Mouse (Mus musculus) CH12.LX (cell line): ENCODE results near the gene Gm13276. TPM values are rescaled to one million over a fixed set of nuclear protein-coding genes. Genes with fewer than 3 reads are reported as not detected.
"Not testable (repeated sequence)": the region's sequence is repeated elsewhere in the genome, so short reads cannot be mapped to it uniquely, and the experiment has no call there.

Experiments used
- DNase-seq: peaks from one replicate; pipeline ENCODE4 v3.0.0-alpha.2; 2013; ENCODE audit errors: extremely low read depth
- H3K27ac ChIP-seq: 2 replicates; pipeline ENCODE4 v1.5.1; 2012; ENCODE audit warnings: low read depth, mild to moderate bottlenecking, control low read depth, moderate library complexity; ENCODE audit not compliant: insufficient read depth
- H3K27me3 ChIP-seq: replicated peaks from 2 replicates; pipeline ENCODE3; 2012; ENCODE audit warnings: inconsistent platforms
- H3K36me3 ChIP-seq, 2 experiments: replicated peaks in 1 of 2; 2 replicates each; pipeline versions ENCODE3 to v1.6.1; 2012; ENCODE audit warnings: inconsistent platforms in 1 of 2, low read length in 1 of 2, mild to moderate bottlenecking in 1 of 2, mixed read lengths in 1 of 2, moderate library complexity in 1 of 2; ENCODE audit not compliant: control insufficient read depth in 1 of 2, insufficient read depth in 1 of 2
- H3K4me1 ChIP-seq, 2 experiments: 2 replicates each; pipeline ENCODE4 v1.6.1; 2012; ENCODE audit warnings: inconsistent platforms in 1 of 2, moderate library complexity in 1 of 2; ENCODE audit not compliant: insufficient read depth in 2 of 2, control insufficient read depth in 1 of 2
- H3K4me2 ChIP-seq: 2 replicates; pipeline ENCODE4 v1.6.1; 2012; ENCODE audit warnings: low read depth, mild to moderate bottlenecking, control low read depth; ENCODE audit not compliant: poor library complexity, insufficient read depth, severe bottlenecking
- H3K4me3 ChIP-seq, 3 experiments: fragments of 150-350 bp in 1 of 3; sonication (generic) in 1 of 3; replicated peaks in 1 of 3; 2 replicates each; pipeline versions ENCODE3 to v1.5.1; 2011 to 2012; ENCODE audit warnings: low read depth in 2 of 3, low read length in 2 of 3, mild to moderate bottlenecking in 2 of 3, moderate library complexity in 2 of 3, control low read depth in 1 of 3, improper control_type of control experiment in 1 of 3, inconsistent platforms in 1 of 3, mixed read lengths in 1 of 3; ENCODE audit not compliant: poor library complexity in 1 of 3
- H3K79me2 ChIP-seq: replicated peaks from 2 replicates; pipeline ENCODE4 v1.6.1; 2012; ENCODE audit warnings: mild to moderate bottlenecking, moderate library complexity; ENCODE audit not compliant: control insufficient read depth, poor library complexity, insufficient read depth, severe bottlenecking; ENCODE audit errors: extremely low read depth
- H3K9ac ChIP-seq: 2 replicates; pipeline ENCODE4 v1.6.1; 2012; ENCODE audit warnings: low read depth, mild to moderate bottlenecking, control low read depth, moderate library complexity; ENCODE audit not compliant: insufficient read depth
- H3K9me3 ChIP-seq: replicated peaks from 2 replicates; pipeline ENCODE3; 2012; ENCODE audit warnings: low read length, inconsistent platforms, mixed read lengths
- BHLHE40 ChIP-seq: IDR thresholded peaks from 2 replicates; pipeline ENCODE4 v1.6.1; 2011; ENCODE audit warnings: mild to moderate bottlenecking, low read depth, low read length, improper control_type of control experiment
- CTCF ChIP-seq, 2 experiments: IDR thresholded peaks in 1 of 2; conservative IDR thresholded peaks in 1 of 2; 2 replicates each; pipeline ENCODE4 v1.5.1; 2011 to 2012; ENCODE audit warnings: low read depth in 2 of 2, low read length in 2 of 2, improper control_type of control experiment in 1 of 2, inconsistent platforms in 1 of 2, mild to moderate bottlenecking in 1 of 2, moderate library complexity in 1 of 2
- ELF1 ChIP-seq: IDR thresholded peaks from 2 replicates; pipeline ENCODE4 v1.6.1; 2014; ENCODE audit warnings: low read depth, mild to moderate bottlenecking, inconsistent platforms, low read length, improper control_type of control experiment
- MEF2A ChIP-seq: IDR thresholded peaks from 2 replicates; pipeline ENCODE4 v1.6.1; 2014; ENCODE audit warnings: low read depth, mild to moderate bottlenecking, inconsistent platforms, low read length, improper control_type of control experiment, borderline replicate concordance
- MXI1 ChIP-seq: IDR thresholded peaks from 2 replicates; pipeline ENCODE4 v1.6.1; 2011; ENCODE audit warnings: mild to moderate bottlenecking, low read depth, low read length, improper control_type of control experiment
- POLR2A ChIP-seq: IDR thresholded peaks from 2 replicates; pipeline ENCODE4 v1.6.1; 2011; ENCODE audit warnings: low read depth, mild to moderate bottlenecking, improper control_type of control experiment, low read length
- RAD21 ChIP-seq: IDR thresholded peaks from 2 replicates; pipeline ENCODE4 v1.6.1; 2011; ENCODE audit warnings: low read depth, mild to moderate bottlenecking, low read length, improper control_type of control experiment, moderate library complexity
- SIN3A ChIP-seq: IDR thresholded peaks from 2 replicates; pipeline ENCODE4 v1.6.1; 2012; ENCODE audit warnings: low read length, improper control_type of control experiment, inconsistent platforms
- SMC3 ChIP-seq: IDR thresholded peaks from 2 replicates; pipeline ENCODE4 v1.6.1; 2011; ENCODE audit warnings: low read depth, low read length, improper control_type of control experiment
- ZMIZ1 ChIP-seq: IDR thresholded peaks from 2 replicates; pipeline ENCODE4 v1.6.1; 2012; ENCODE audit warnings: low read depth, mild to moderate bottlenecking, inconsistent platforms, low read length, improper control_type of control experiment
- dilution Hi-C: fragments of 300-500 bp; cut with MboI; formaldehyde crosslinking; loops from 2 replicates; pipeline ENCODE4 v1.14.3; 2020; ENCODE audit warnings: low sequenced_read_pairs; ENCODE audit not compliant: extremely low pct_unique_long_range_greater_than_20kb, extremely low pct_ligation_motif_present
- in situ Hi-C: fragments of 300-500 bp; cut with MboI; formaldehyde crosslinking; loops from 3 replicates; pipeline ENCODE4 v1.14.3; 2019; ENCODE audit warnings: low sequenced_read_pairs, low pct_ligation_motif_present, low pct_unique_long_range_greater_than_20kb, mixed read lengths
- polyA plus RNA-seq: library from polyadenylated mRNA; unstranded; fragments of >175 nt; gene quantifications from 2 replicates; pipeline ENCODE4 v1.2.1, GENCODE M21; 2012; ENCODE audit warnings: low read depth; ENCODE audit not compliant: insufficient read length
- total RNA-seq, 2 experiments: library from RNA; depleted of rRNA; stranded (reverse); fragments of 300-350 nt in 1 of 2; fragments of >200 nt in 1 of 2; gene quantifications; 2 replicates each; pipeline ENCODE4 v1.2.3; 2012 to 2014

The Gm13276 gene
- total and polyA plus RNA-seq, 3 experiments: not detected

DNA sequence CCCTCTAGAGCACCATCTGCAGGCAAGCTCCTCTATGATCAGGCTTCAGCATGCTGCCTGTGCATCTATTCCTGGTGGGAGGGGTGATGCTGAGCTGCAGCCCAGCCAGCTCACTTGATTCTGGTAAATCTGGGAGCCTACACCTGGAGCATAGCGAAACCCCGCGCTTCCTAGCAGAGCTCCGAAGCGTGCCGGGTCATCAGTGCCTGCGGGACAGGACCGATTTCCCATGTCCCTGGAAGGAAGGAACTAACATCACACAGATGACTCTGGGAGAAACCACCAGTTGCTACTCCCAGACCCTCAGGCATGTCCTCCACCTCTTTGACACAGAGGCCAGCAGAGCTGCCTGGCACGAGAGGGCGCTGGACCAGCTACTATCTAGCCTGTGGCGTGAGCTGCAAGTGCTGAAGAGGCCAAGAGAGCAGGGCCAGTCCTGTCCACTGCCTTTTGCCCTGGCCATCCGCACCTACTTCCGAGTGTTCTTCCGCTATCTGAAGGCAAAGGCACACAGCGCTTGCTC, 30.6 kb upstream of the Gm13276 start, which contains the start of gene Gm13271:
TSS of gene Gm13271 (plus strand) at position 51 of the 523 bp plus-strand sequence.
- dilution Hi-C loops, H3K79me2 ChIP-seq, H3K4me3 ChIP-seq: not testable (repeated sequence)

DNA sequence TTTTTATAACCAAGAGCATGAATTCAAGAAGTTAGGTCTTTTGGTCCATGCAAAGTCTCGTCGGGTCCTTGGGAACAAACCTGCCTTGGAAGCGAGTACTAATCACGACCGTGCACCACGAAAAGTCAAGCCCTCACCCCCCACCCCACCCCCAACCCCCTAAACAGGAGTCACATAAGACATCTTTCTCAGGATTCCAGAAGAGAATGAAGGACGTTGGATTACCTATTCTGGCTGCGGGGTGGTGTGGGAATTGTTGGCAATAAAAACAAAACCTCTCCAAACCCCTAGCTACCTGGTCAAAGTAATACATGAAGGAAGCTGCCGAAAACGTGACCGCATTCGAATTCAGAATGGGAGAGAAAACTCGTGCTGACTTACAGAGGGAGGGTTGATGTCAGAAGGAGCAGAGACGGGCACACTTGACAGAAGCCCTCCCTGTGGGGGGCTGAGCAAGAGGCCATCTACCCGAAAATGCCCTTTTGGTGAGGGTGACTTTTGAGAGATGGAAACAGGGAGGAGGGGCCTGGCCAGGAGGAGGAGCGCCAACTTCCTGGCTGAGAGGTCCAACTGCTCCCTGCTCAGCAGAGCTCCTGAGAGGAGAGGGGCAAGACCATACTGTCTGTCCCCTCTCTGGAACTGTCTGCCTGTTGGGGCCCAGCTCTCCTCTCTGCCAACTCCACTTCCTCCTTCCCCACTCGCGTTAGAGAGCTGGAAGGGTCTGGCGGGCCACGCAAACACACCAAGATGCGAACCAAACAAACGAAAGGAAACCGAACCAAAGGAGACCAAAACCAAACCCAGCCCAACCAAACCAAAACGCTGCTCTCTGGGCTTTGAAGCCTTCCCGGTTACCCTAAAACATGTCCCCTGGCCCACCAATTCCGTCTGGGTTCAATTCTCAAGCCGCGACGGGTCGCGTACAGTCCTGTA, 28.7 kb upstream of the Gm13276 start:
- H3K9me3 ChIP-seq, H3K36me3 ChIP-seq, H3K79me2 ChIP-seq, dilution Hi-C loops, in situ Hi-C loops, H3K4me1 ChIP-seq: not testable (repeated sequence)
- H3K27me3 ChIP-seq: peaks cover 14% of the 10 kb centered on the region
- peak overlapping the region; percentile 96 for H3K4me2 ChIP-seq
- peak overlapping the region; percentile 51 to 63 (median 59) for H3K4me3 ChIP-seq
- H3K27ac ChIP-seq: peak overlapping the region; percentile 53
- DNase-seq: peak; percentile 13
- TF ChIP-seq ZMIZ1: peak; percentile 26; the same call in 1 of the 2 replicates
- peak; percentile 39; the same call in 1 of the 2 replicates for TF ChIP-seq POLR2A
- TF ChIP-seq BHLHE40: peak; percentile 48
- 0 out of 2 replicates have a peak, but pooled peaks have one; percentile 35 for TF ChIP-seq SIN3A
- peak overlapping the region; percentile 78; the same call in 1 of the 2 replicates for H3K9ac ChIP-seq

More for the DNA sequence above, 30.6 kb upstream of the Gm13276 start, which contains the start of gene Gm13271:
- H3K4me1 ChIP-seq, H3K9me3 ChIP-seq, H3K9ac ChIP-seq, H3K4me2 ChIP-seq, in situ Hi-C loops, H3K36me3 ChIP-seq, H3K27ac ChIP-seq, DNase-seq: not testable (repeated sequence)
- peaks cover 17% of the 10 kb centered on the region for H3K27me3 ChIP-seq
- TF ChIP-seq CTCF (conservative IDR thresholded peaks at IDR 0.05 in 1 of 2, IDR thresholded peaks at IDR 0.05 in 1 of 2; ENCODE audit: low read depth in 2 of 2, low read length in 2 of 2) (peak in 1 of 2 experiments; percentile 29; a peak in 2 of 4 replicates), SMC3 (peak; percentile 6; the same call in 1 of the 2 replicates)

DNA sequence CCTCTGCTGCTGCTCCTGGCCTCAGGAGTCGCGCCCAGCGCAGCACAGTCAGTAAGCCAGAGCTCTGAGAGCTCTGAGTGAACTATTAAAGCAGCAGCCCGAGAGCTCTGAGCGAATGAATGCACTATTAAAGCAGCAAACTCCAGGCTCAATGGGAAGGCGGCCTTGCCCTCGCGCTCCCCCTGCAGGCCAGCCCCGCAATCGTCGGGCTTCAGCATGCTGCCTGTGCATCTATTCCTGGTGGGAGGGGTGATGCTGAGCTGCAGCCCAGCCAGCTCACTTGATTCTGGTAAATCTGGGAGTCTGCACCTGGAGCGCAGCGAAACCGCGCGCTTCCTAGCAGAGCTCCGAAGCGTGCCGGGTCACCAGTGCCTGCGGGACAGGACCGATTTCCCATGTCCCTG, 27.9 kb upstream of the Gm13276 start:
- H3K36me3 ChIP-seq, H3K4me2 ChIP-seq, H3K9me3 ChIP-seq: not testable (repeated sequence)
- peak; percentile 85 for DNase-seq
- H3K4me3 ChIP-seq: peak overlapping the region in 2 of 3 experiments; percentile 25 to 63
- TF ChIP-seq SMC3 (peak; percentile 13; the same call in 1 of the 2 replicates), ELF1 (peak; percentile 10; the same call in 1 of the 2 replicates), MEF2A (0 out of 2 replicates have a peak, but pooled peaks have one; percentile 20), RAD21 (peak; percentile 6), CTCF (conservative IDR thresholded peaks at IDR 0.05 in 1 of 2, IDR thresholded peaks at IDR 0.05 in 1 of 2; ENCODE audit: low read depth in 2 of 2, low read length in 2 of 2) (peak; percentile 26 to 60; a peak in 2 of 4 replicates), MXI1 (0 out of 2 replicates have a peak, but pooled peaks have one; percentile 28)
- TF ChIP-seq, all 38 proteins: peak for 6; not testable (repeated sequence) for 32
- H3K4me1 ChIP-seq, dilution Hi-C loops, H3K9ac ChIP-seq, H3K79me2 ChIP-seq, in situ Hi-C loops: not testable (repeated sequence)
- Histone ChIP-seq H3K27me3 (peaks cover 14% of the 10 kb centered on the region), H3K27ac (peak overlapping the region; percentile 53; the same call in 1 of the 2 replicates)

- peaks cover 14% of the 10 kb centered on the region for H3K27me3 ChIP-seq
- dilution Hi-C loops, H3K79me2 ChIP-seq, H3K27ac ChIP-seq, H3K4me3 ChIP-seq, H3K4me2 ChIP-seq, H3K9ac ChIP-seq, H3K4me1 ChIP-seq, in situ Hi-C loops, H3K9me3 ChIP-seq, H3K36me3 ChIP-seq, DNase-seq: not testable (repeated sequence)
These were observed 26.8 kb upstream of the Gm13276 start for GRCm38 (mm10) chr4:88758751-88759150.
